ENCODE assay signal across 17 mouse cellular contexts in the genomic region with DNA sequence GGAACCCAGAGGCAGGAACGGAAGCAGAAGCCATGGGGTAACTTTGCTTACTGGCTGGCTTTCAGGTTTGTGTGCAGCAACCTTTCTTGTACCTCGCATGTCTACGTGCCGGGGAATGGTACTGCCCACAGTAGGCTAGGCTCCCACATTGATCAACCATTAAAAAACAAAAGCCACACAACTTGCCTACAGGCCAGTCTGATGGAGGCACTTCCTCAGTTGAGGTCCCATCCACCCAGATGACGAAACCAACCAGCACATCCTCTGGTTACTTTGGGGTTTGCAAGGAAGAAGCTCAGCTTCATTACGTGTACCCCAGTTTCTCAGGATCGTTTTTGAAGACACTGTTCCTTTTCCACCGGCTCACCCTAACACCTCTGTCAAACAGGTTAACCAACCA. TPM values are rescaled to one million over a fixed set of nuclear protein-coding genes. Genes with fewer than 3 reads are reported as not detected.
"Had no signal": no experiment of that assay in that cellular context is flagged by ENCODE, and none has a peak within 500 bp of the region (broad histone marks: within the 10 kb centered on the region; RNA-seq: fewer than 3 reads in every experiment).

No protein-coding gene starts in this region.

- DNase-seq: liver, postnatal 0 days; lung, adult 2 months; lung, postnatal 14 days; lung, postnatal 36 days; midbrain, embryonic 14.5 days; retina, postnatal 1 day; right cerebral cortex, adult 18-20 months; right cerebral cortex, postnatal 25 days; right cerebral cortex, postnatal 4 days; spleen, adult 18-20 months; thymus, adult 18-20 months; thymus, postnatal 14 days; thymus, postnatal 36 days had no signal

- ATAC-seq: liver, postnatal 0 days; lung, postnatal 0 days; midbrain, embryonic 16.5 days had no signal

RNA-seq across cellular contexts. Expression of a gene that starts 6.8 kb away (rescaled TPM):
- total RNA-seq: megakaryocyte, adult 5-6 weeks; megakaryocyte-erythroid progenitor cell, adult 5-6 weeks had no signal
